Mouse (Mus musculus): ENCODE data around the gene Zfp143.

GRCm38 (mm10) chr7:110114699-110115098 is 53.7 kb downstream of the Zfp143 start:
- no peak for TF ChIP-seq CTCF (IDR thresholded peaks at IDR 0.05; ENCODE audit: borderline replicate concordance, insufficient read depth, low read depth, low read length)
- TF ChIP-seq POLR2A (IDR thresholded peaks at IDR 0.05; ENCODE audit: borderline replicate concordance, insufficient read depth, low read length): no peak
